Mouse (Mus musculus): ENCODE results near the gene Cd300ld5.
"Not testable (repeated sequence)": the region's sequence is repeated elsewhere in the genome, so short reads cannot be mapped to it uniquely, and the experiment has no call there.

The Cd300ld5 gene

GRCm38 (mm10) chr11:115048259-115048658 lies 10.7 kb upstream of the Cd300ld5 start, which contains the start of gene Cd300ld3:
Gene Cd300ld3, minus strand, starts transcription at chr11:115048409.
- DNase-seq (ENCODE audit: low spot score), result no peak

GRCm38 (mm10) chr11:115026912-115027311 lies 10.7 kb downstream of the Cd300ld5 start, which contains the start of gene Cd300ld4:
Gene Cd300ld4, minus strand, starts transcription at chr11:115027012.
- not testable (repeated sequence) for DNase-seq (ENCODE audit: low spot score)

- not testable (repeated sequence) for DNase-seq (ENCODE audit: low spot score)
These were observed 21.5 kb downstream of the Cd300ld5 start, which contains the start of gene Cd300ld2 for GRCm38 (mm10) chr11:115016093-115016492. Gene Cd300ld2, minus strand, starts transcription at chr11:115016193.

GRCm38 (mm10) chr11:115004070-115004469 lies 33.5 kb downstream of the Cd300ld5 start:
- DNase-seq (ENCODE audit: low spot score), result no peak

GRCm38 (mm10) chr11:115001474-115002040 lies 36.0 kb downstream of the Cd300ld5 start, which contains the start of gene Cd300c2:
Gene Cd300c2, minus strand, starts transcription at chr11:115001880.
- DNase-seq (ENCODE audit: low spot score), result no peak

GRCm38 (mm10) chr11:114989793-114990192 lies 47.8 kb downstream of the Cd300ld5 start, which contains the start of gene Cd300ld:
Gene Cd300ld, minus strand, starts transcription at chr11:114989922.
- no peak for DNase-seq (ENCODE audit: low spot score)

GRCm38 (mm10) chr11:114981866-114982265 lies 55.7 kb downstream of the Cd300ld5 start:
- no peak for DNase-seq (ENCODE audit: low spot score)

Data from c-Kit-positive CD71-positive TER-119-positive erythroid progenitor cells, embryonic 14.5 days (primary cell).